ENCODE assay signal across 28 mouse cellular contexts in genomic region chr7:29022479-29022878, GRCm38 (mm10). TPM values are rescaled to one million over a fixed set of nuclear protein-coding genes. Genes with fewer than 3 reads are reported as not detected.
A peak's percentile ranks its signal among the peaks of the same experiment; 100 is the strongest.
DNase-seq lines count a peak whose midpoint lies in the region; ATAC-seq lines count a peak whose summit lies in the region.
"Had no signal": no experiment of that assay in that cellular context is flagged by ENCODE, and none has a peak within 500 bp of the region (broad histone marks: within the 10 kb centered on the region; RNA-seq: fewer than 3 reads in every experiment).

No protein-coding gene starts in this region.

- peaks cover 3% of the 10 kb centered on the region for H3K9me3 ChIP-seq in megakaryocyte, embryonic 14.5 days
- H3K9me3 ChIP-seq: embryonic facial prominence, embryonic 13.5 days; embryonic facial prominence, embryonic 15.5 days; forebrain, embryonic 10.5 days; forebrain, embryonic 12.5 days had no signal

- peak; percentile 52 for DNase-seq in right cerebral cortex, adult 18-20 months
- DNase-seq in right cerebral cortex, postnatal 10 days (ENCODE audit: low spot score in 2 of 2): no peak
- DNase-seq in brain, adult 2 months (ENCODE audit: low read depth, low spot score): peak; percentile 70
- DNase-seq in telencephalon, adult 2 months (ENCODE audit: low read depth, low spot score): peak; percentile 39
- DNase-seq in urinary bladder, adult 18-20 months (ENCODE audit: low spot score in 2 of 2): no peak
- DNase-seq in layer of hippocampus, adult 9-11 months: no peak
- DNase-seq: adrenal gland, adult 8-10 months; adrenal gland, postnatal 14 days; adrenal gland, postnatal 36 days; cerebellum, adult 11 months; cerebellum, adult 18-20 months; cerebellum, adult 8-10 months; cerebellum, adult 9-11 months; cerebellum, postnatal 14 days; cerebellum, postnatal 36 days; embryo, embryonic 11 days had no signal

- peaks cover 52% of the 10 kb centered on the region for H3K27me3 ChIP-seq in megakaryocyte, embryonic 14.5 days (replicated peaks)

- ATAC-seq in megakaryocyte, adult 5-6 weeks (ENCODE audit: poor library complexity, severe bottlenecking): no peak
- ATAC-seq: activated CD4-positive, CD25-positive, alpha-beta regulatory T cell, adult 4 months; forebrain, embryonic 14.5 days; forebrain, embryonic 16.5 days; Patski had no signal

- no peaks in the 10 kb centered on the region for H3K36me3 ChIP-seq in megakaryocyte, embryonic 14.5 days (replicated peaks; ENCODE audit: low read length)
- H3K36me3 ChIP-seq: embryonic facial prominence, embryonic 13.5 days; embryonic facial prominence, embryonic 15.5 days; forebrain, embryonic 10.5 days; forebrain, embryonic 12.5 days; G1E had no signal

- H3K4me3 ChIP-seq in megakaryocyte, embryonic 14.5 days (replicated peaks): peak overlapping the region; percentile 31
- H3K4me3 ChIP-seq: embryonic facial prominence, embryonic 13.5 days; embryonic facial prominence, embryonic 15.5 days; erythroblast, embryonic 14.5 days; forebrain, embryonic 10.5 days; forebrain, embryonic 12.5 days had no signal

- H3K4me1 ChIP-seq in megakaryocyte, embryonic 14.5 days: peaks cover 67% of the 10 kb centered on the region

RNA-seq across cellular contexts. Expression of gene Map4k1, which starts 40.6 kb away (rescaled TPM):
- polyA plus RNA-seq in megakaryocyte, embryonic 14.5 days (2012; ENCODE audit: insufficient read depth, low replicate concordance): 270 and 353 TPM in 2 replicates
- 53.8 and 54.4 TPM in 2 replicates for total RNA-seq in megakaryocyte, adult 5-6 weeks (2015)
- 44.2 and 60.4 TPM in 2 replicates for total RNA-seq in megakaryocyte, adult 5-6 weeks (2017)

RNA-seq across cellular contexts. Expression of gene Eif3k, which starts 40.8 kb away (rescaled TPM):
- polyA plus RNA-seq in megakaryocyte, embryonic 14.5 days (2012; ENCODE audit: insufficient read depth, low replicate concordance): 143 and 185 TPM in 2 replicates
- total RNA-seq in megakaryocyte, adult 5-6 weeks (2015): 216 and 241 TPM in 2 replicates
- 340 and 348 TPM in 2 replicates for total RNA-seq in megakaryocyte, adult 5-6 weeks (2017)

Comparison
In these comparisons a context has a peak if more than half of its experiments do, and no peak if none do; other contexts are left out.
1. DNase-seq: peak in right cerebral cortex, adult 18-20 months (single experiment), brain, adult 2 months (single experiment) and telencephalon, adult 2 months (single experiment); none in right cerebral cortex, postnatal 10 days (0 of 2), urinary bladder, adult 18-20 months (0 of 2) and layer of hippocampus, adult 9-11 months (single experiment).